Mouse (Mus musculus): ENCODE results near the gene Apob. TPM values are rescaled to one million over a fixed set of nuclear protein-coding genes. Genes with fewer than 3 reads are reported as not detected.
A peak's percentile ranks its signal among the peaks of the same experiment; 100 is the strongest.

The Apob gene
- 3,703 and 3,713 TPM in 2 replicates for total RNA-seq (2014; rRNA removed)
- polyA plus RNA-seq (2012; rRNA removed), result 469 and 490 TPM in 2 replicates

DNA sequence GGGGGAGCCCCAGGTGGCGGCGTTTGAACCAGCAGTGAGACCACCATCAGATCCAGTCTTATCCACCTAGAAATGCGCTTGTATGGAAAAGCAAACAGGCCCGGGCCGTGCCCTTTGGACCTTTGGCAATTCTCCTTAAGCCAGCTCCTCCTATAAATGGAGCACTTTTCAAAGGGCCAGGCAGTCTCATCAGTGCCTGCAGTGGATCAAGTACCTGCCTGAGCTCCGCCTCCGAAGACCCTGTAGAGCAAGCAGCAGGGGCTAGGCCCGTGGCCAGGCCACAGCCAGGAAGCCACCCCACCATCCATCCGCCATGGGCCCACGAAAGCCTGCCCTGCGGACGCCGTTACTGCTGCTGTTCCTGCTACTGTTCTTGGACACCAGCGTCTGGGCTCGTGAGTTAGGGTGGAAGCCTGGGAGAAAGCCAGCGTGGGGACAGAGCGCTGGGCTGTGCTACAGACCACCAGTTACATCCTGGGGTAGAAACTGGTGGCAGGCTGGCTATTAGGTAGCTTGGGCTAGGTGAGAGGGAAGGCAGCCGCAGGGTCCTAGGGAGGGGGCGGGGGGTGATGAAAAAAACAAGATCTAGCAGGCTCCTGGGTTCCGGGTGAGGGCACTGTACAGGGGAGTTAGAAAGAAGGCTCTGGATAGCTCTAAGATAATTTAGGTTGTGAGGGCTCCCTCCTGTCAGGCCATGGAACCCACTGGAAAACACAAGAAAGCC, at the start of gene Apob:
Gene Apob, plus strand, starts transcription at position 183 of the 724 bp plus-strand sequence.
- peak within 1 kb of the TSS; percentile 65 for H3K4me3 ChIP-seq (ENCODE audit: insufficient read depth, low read depth, low read length)
- 31% methylated on average over 20 of the region's 20 CpGs for WGBS
- H3K79me2 ChIP-seq (ENCODE audit: control insufficient read depth, insufficient read depth, low read length), result peaks cover 13% of the 10 kb centered on the region; the same call in 1 of the 2 replicates
- H3K4me1 ChIP-seq (ENCODE audit: control insufficient read depth, insufficient read depth, low read length), result peaks cover 14% of the 10 kb centered on the region
- peak within 1 kb of the TSS; percentile 95 for H3K27ac ChIP-seq (replicated peaks; ENCODE audit: insufficient read depth, low read depth, low read length)
- H3K27me3 ChIP-seq (ENCODE audit: control insufficient read depth, insufficient read depth, low read length), result no peaks in the 10 kb centered on the region
- peak within 1 kb of the TSS; percentile 84 for H3K9ac ChIP-seq (ENCODE audit: low read depth, low read length)
- TF ChIP-seq CTCF (IDR thresholded peaks at IDR 0.05; ENCODE audit: low read depth, low read length) (no peak), POLR2A (IDR thresholded peaks at IDR 0.05; ENCODE audit: extremely low read depth, insufficient read depth, low read length) (peak; percentile 100)
- peaks cover 37% of the 10 kb centered on the region for H3K36me3 ChIP-seq (ENCODE audit: control insufficient read depth, insufficient read depth, low read length)
- peak; percentile 92 for DNase-seq (ENCODE audit: extremely low read depth, low read depth, low spot score)

DNA sequence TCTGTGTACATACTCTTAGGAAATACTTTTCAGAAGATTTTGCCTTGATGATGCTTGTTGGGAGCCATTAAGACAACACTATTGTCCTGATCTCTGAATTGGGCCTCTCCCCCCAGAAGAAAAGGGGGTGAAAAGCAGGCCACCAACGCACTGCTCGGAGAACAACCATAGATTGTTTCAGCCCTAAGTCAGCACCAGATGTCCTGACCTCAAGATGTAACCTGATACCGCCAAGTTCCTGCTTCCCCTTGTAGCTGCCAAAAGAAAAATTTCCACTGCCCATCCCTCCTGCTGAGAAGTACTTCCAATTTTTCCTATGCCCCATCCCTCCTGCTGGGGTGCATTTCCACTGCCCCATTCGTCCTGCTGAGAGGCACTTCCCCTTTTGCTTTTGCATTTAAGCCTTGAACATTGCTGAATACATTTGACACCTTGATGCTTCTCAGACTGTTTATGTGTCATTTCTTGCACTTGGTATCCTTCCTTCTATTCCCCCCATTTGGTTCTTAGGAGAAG, 45.0 kb upstream of the Apob start:
- Histone ChIP-seq H3K27me3 (ENCODE audit: control insufficient read depth, insufficient read depth, low read length) (no peaks in the 10 kb centered on the region), H3K27ac (replicated peaks; ENCODE audit: insufficient read depth, low read depth, low read length) (no peak overlapping the region), H3K4me3 (ENCODE audit: insufficient read depth, low read depth, low read length) (no peak overlapping the region), H3K36me3 (ENCODE audit: control insufficient read depth, insufficient read depth, low read length) (peaks cover 10% of the 10 kb centered on the region), H3K79me2 (ENCODE audit: control insufficient read depth, insufficient read depth, low read length) (peaks cover 24% of the 10 kb centered on the region; the same call in 1 of the 2 replicates), H3K9ac (ENCODE audit: low read depth, low read length) (no peak overlapping the region), H3K4me1 (ENCODE audit: control insufficient read depth, insufficient read depth, low read length) (peaks cover 15% of the 10 kb centered on the region; the same call in 1 of the 2 replicates)
- DNase-seq (ENCODE audit: extremely low read depth, low read depth, low spot score), result no peak
- TF ChIP-seq POLR2A (IDR thresholded peaks at IDR 0.05; ENCODE audit: extremely low read depth, insufficient read depth, low read length) (no peak), CTCF (IDR thresholded peaks at IDR 0.05; ENCODE audit: low read depth, low read length) (no peak)
- WGBS, result 88% methylated on average over 4 of the region's 4 CpGs

DNA sequence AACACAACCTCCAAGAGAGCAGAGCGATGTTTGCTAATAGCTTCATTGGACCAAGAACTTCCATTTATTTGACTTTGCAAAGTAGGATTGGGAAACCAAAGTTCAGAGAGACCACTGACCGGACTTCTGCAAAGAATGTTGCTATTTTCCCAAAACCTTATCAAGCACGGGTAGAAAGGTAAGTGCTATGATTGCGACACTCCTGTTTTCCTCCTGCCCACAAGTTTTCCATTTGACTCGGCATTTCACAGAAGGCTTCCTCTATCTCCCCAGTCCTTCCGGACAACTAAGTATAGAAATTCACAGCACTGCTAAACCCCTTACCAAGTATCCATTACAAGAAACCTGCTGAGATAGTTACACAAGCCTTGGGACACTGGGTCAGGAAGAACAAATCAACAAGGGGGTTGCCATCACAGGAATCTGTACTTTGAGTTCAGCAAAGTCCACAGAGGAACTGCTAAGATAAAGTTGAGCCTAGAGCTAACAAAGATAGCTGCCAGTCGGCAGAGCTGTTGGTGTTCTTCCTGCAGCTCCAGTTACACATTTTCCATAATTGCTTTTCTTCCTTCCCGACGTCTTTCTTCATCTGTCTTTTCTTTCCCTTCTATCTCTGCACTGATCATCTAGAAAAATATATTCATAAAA, 27.2 kb upstream of the Apob start:
- Histone ChIP-seq H3K9ac (ENCODE audit: low read depth, low read length) (peak overlapping the region; percentile 50), H3K27ac (replicated peaks; ENCODE audit: insufficient read depth, low read depth, low read length) (peak overlapping the region; percentile 93), H3K79me2 (ENCODE audit: control insufficient read depth, insufficient read depth, low read length) (peaks cover 12% of the 10 kb centered on the region; the same call in 1 of the 2 replicates), H3K36me3 (ENCODE audit: control insufficient read depth, insufficient read depth, low read length) (no peaks in the 10 kb centered on the region), H3K27me3 (ENCODE audit: control insufficient read depth, insufficient read depth, low read length) (no peaks in the 10 kb centered on the region), H3K4me1 (ENCODE audit: control insufficient read depth, insufficient read depth, low read length) (peaks cover 11% of the 10 kb centered on the region), H3K4me3 (ENCODE audit: insufficient read depth, low read depth, low read length) (peak overlapping the region; percentile 64)
- no peak for TF ChIP-seq CTCF (IDR thresholded peaks at IDR 0.05; ENCODE audit: low read depth, low read length)
- no peak for TF ChIP-seq POLR2A (IDR thresholded peaks at IDR 0.05; ENCODE audit: extremely low read depth, insufficient read depth, low read length)
- peak; percentile 99 for DNase-seq (ENCODE audit: extremely low read depth, low read depth, low spot score)
- WGBS, result 15% methylated on average over 9 of the region's 9 CpGs

DNA sequence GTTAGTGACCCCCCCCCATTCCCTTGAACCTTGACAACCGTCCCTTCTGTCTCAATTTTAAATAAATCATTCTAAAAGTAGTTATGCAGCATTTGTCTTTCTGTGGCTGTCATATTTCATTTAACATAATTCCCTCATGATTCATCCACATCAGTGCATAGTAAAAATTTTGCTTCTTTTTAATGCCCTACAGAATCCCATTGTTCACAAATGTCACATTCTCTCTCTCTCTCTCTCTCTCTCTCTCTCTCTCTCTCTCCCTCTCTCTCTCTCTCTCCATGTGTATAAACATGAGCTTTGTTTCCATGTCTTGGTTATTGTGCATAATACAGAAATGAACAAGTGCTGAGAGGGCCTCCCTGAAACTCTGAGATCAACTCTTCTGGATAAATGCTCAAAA, 18.6 kb upstream of the Apob start:
- Histone ChIP-seq H3K27ac (replicated peaks; ENCODE audit: insufficient read depth, low read depth, low read length) (no peak overlapping the region), H3K9ac (ENCODE audit: low read depth, low read length) (no peak overlapping the region), H3K27me3 (ENCODE audit: control insufficient read depth, insufficient read depth, low read length) (no peaks in the 10 kb centered on the region), H3K36me3 (ENCODE audit: control insufficient read depth, insufficient read depth, low read length) (no peaks in the 10 kb centered on the region), H3K4me1 (ENCODE audit: control insufficient read depth, insufficient read depth, low read length) (peaks cover 2% of the 10 kb centered on the region; the same call in 1 of the 2 replicates), H3K79me2 (ENCODE audit: control insufficient read depth, insufficient read depth, low read length) (no peaks in the 10 kb centered on the region), H3K4me3 (ENCODE audit: insufficient read depth, low read depth, low read length) (no peak overlapping the region)
- no peak for DNase-seq (ENCODE audit: extremely low read depth, low read depth, low spot score)
- TF ChIP-seq POLR2A (IDR thresholded peaks at IDR 0.05; ENCODE audit: extremely low read depth, insufficient read depth, low read length) (no peak), CTCF (IDR thresholded peaks at IDR 0.05; ENCODE audit: low read depth, low read length) (no peak)
- 88% methylated on average over 1 of the region's 1 CpGs for WGBS

DNA sequence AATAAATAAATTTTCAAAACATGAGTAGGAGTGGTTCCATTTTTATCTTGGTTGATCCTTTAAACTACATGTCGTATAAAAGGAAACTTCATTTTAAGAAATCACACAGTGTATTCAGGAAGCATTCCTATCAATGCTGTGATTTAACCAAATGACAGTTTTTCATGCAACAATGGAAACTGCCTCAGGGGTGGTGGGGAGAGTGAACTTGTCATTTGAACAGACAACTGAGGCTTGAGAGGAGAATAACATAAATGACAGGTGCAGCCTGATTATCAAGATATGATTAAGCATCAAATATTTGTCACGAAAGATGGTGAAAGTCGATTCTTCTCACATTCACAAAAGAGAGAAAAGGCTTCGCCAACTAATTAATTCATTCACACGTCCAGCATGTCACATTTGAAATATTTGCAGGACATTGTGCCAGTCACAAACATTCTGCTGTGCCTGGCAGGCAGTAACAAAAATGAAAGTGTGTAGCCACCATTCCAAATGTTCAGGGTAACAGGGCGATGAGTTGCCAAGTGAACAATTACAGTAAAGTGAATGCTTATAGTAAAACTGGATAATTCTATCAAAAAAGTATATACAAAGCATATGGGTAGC, 18.0 kb upstream of the Apob start:
- Histone ChIP-seq H3K4me1 (ENCODE audit: control insufficient read depth, insufficient read depth, low read length) (peaks cover 2% of the 10 kb centered on the region; the same call in 1 of the 2 replicates), H3K27me3 (ENCODE audit: control insufficient read depth, insufficient read depth, low read length) (no peaks in the 10 kb centered on the region), H3K36me3 (ENCODE audit: control insufficient read depth, insufficient read depth, low read length) (no peaks in the 10 kb centered on the region), H3K9ac (ENCODE audit: low read depth, low read length) (no peak overlapping the region), H3K79me2 (ENCODE audit: control insufficient read depth, insufficient read depth, low read length) (no peaks in the 10 kb centered on the region), H3K4me3 (ENCODE audit: insufficient read depth, low read depth, low read length) (no peak overlapping the region), H3K27ac (replicated peaks; ENCODE audit: insufficient read depth, low read depth, low read length) (no peak overlapping the region)
- DNase-seq (ENCODE audit: extremely low read depth, low read depth, low spot score), result peak; percentile 21
- WGBS, result 79% methylated on average over 6 of the region's 6 CpGs
- no peak for TF ChIP-seq CTCF (IDR thresholded peaks at IDR 0.05; ENCODE audit: low read depth, low read length)
- TF ChIP-seq POLR2A (IDR thresholded peaks at IDR 0.05; ENCODE audit: extremely low read depth, insufficient read depth, low read length), result no peak
